Mouse (Mus musculus) ES-E14 (cell line): Measurements from ENCODE around the gene Arhgef40. TPM values are rescaled to one million over a fixed set of nuclear protein-coding genes. Genes with fewer than 3 reads are reported as not detected.
A peak's percentile ranks its signal among the peaks of the same experiment; 100 is the strongest.

Experiments
- DNase-seq: peaks from one replicate; pipeline ENCODE4 v3.0.0-alpha.2; 2013; ENCODE audit warnings: low read depth, low spot score
- H3K27ac ChIP-seq: 2 replicates; pipeline ENCODE4 v1.5.1; 2012; ENCODE audit warnings: low read depth, mild to moderate bottlenecking, low read length, moderate library complexity, mixed read lengths; ENCODE audit not compliant: poor library complexity, insufficient read depth, severe bottlenecking
- H3K36me3 ChIP-seq: 2 replicates; pipeline ENCODE4 v1.6.1; 2012; ENCODE audit warnings: mild to moderate bottlenecking, low read length, moderate library complexity, mixed read lengths; ENCODE audit not compliant: control insufficient read depth, poor library complexity, insufficient read depth, severe bottlenecking
- H3K4me1 ChIP-seq, 2 experiments: fragments of 150-350 bp in 1 of 2; sonication (generic) in 1 of 2; 2 replicates each; pipeline ENCODE4 v1.6.1; 2012; ENCODE audit warnings: low read length in 2 of 2, mild to moderate bottlenecking in 1 of 2, mixed read lengths in 1 of 2; ENCODE audit not compliant: control insufficient read depth in 2 of 2, insufficient read depth in 2 of 2, poor library complexity in 1 of 2
- H3K4me3 ChIP-seq, 2 experiments: fragments of 150-350 bp in 1 of 2; sonication (generic) in 1 of 2; 2 replicates each; pipeline ENCODE4 v1.5.1; 2012; ENCODE audit warnings: low read length in 2 of 2, low read depth in 1 of 2, mild to moderate bottlenecking in 1 of 2, mixed read lengths in 1 of 2; ENCODE audit not compliant: insufficient read depth in 1 of 2, poor library complexity in 1 of 2, severe bottlenecking in 1 of 2
- H3K9ac ChIP-seq: 2 replicates; pipeline ENCODE4 v1.6.1; 2012; ENCODE audit warnings: low read depth, mild to moderate bottlenecking, low read length, mixed read lengths; ENCODE audit not compliant: poor library complexity, insufficient read depth, severe bottlenecking
- H3K9me3 ChIP-seq: fragments of 150-350 bp; sonication (generic); 2 replicates; pipeline ENCODE4 v1.6.1; 2012; ENCODE audit warnings: low read depth, mild to moderate bottlenecking, low read length; ENCODE audit not compliant: control insufficient read depth, insufficient read depth
- CHD2 ChIP-seq: IDR thresholded peaks from 2 replicates; pipeline ENCODE4 v1.6.1; 2014; ENCODE audit warnings: mild to moderate bottlenecking, low read depth, low read length, inconsistent platforms
- HCFC1 ChIP-seq: IDR thresholded peaks from 2 replicates; pipeline ENCODE4 v1.6.1; 2012; ENCODE audit warnings: low read length, inconsistent platforms, borderline replicate concordance; ENCODE audit not compliant: insufficient read depth
- MAFK ChIP-seq: IDR thresholded peaks from 2 replicates; pipeline ENCODE4 v1.6.1; 2014; ENCODE audit warnings: mild to moderate bottlenecking, low read depth, low read length, inconsistent platforms; ENCODE audit not compliant: insufficient read depth
- ZC3H11A ChIP-seq: IDR thresholded peaks from 2 replicates; pipeline ENCODE4 v1.6.1; 2012; ENCODE audit warnings: low read depth, mild to moderate bottlenecking, inconsistent platforms, low read length, borderline replicate concordance
- ZNF384 ChIP-seq: IDR thresholded peaks from 2 replicates; pipeline ENCODE4 v1.6.1; 2012; ENCODE audit warnings: low read depth, low read length, inconsistent platforms
- in situ Hi-C, 2 experiments: fragments of 600-800 bp; cut with MboI; formaldehyde crosslinking; loops; one replicate each; pipeline ENCODE4 v1.15.1; 2025; ENCODE audit warnings: low sequenced_read_pairs in 2 of 2, inconsistent platforms in 1 of 2; ENCODE audit not compliant: unreplicated experiment in 2 of 2
- total RNA-seq: library from RNA; depleted of rRNA; stranded (reverse); fragments of 300-350 nt; gene quantifications from 2 replicates; pipeline ENCODE4 v1.2.3, GENCODE M21; 2012

The Arhgef40 gene
- total RNA-seq, 1 experiment, result 10.1 TPM

DNA sequence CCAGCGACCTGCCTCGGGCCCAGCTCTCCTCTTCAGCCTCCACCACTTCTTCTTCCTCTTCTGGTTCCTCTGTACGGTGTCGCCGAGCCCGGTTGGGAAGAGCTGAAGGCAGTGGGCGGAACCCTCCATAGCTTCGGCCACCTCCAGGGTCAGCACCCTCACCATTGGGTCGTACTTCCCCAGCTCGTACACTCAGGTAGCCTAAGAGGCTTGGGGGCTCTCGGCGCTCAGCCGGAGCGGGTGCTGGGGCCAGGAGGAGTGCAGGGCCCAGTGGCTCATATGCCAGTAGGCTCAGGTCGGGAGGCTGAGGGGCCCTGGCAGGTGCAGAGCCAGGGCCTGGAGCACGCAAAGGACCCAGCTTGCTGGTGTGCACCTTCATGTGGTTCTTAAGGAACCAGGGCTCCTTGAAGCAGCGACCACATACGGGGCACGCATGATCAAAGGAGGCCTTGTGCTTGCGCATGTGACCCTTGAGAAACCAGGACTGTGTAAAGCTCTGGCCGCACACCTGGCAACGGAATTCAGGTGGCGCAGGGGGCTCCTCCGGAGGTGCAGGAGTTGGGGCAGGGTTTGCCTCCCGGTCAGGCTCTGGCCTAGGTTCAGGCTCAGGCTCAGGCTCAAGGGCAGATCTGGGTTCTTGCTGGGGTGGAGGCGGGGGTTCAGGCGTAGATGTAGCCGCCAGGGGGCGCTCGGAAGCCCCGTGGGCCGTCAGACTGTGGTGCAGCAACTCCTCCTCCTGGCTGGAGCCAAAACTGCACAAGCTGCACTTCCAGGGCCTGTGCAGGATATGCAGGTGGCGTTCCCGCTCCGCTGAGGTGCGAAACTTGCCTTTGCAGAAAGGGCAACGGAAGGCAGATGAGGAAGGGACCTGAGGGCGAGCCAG is 24.0 kb downstream of the Arhgef40 start:
- H3K36me3 ChIP-seq, result peaks cover 43% of the 10 kb centered on the region
- H3K9me3 ChIP-seq, result no peaks in the 10 kb centered on the region
- peak overlapping the region; percentile 55 to 68; a peak in 3 of 4 replicates for H3K4me3 ChIP-seq
- in situ Hi-C loops, result loop anchor here in 1 of 2 experiments (25.0 kb wide), 1 partner anchor 96 kb away; the partner anchor contains the start of genes Ndrg2, Rnase13 and Tppp2
- H3K4me1 ChIP-seq, result peaks cover 9 to 14% of the 10 kb centered on the region in 2 experiments; a peak in 3 of 4 replicates
- H3K9ac ChIP-seq, result peak overlapping the region; percentile 41
- 0 out of 2 replicates have a peak overlapping the region, but pooled peaks have one; percentile 2 for H3K27ac ChIP-seq
- TF ChIP-seq MAFK (peak; percentile 79), HCFC1 (peak; percentile 73; the same call in 1 of the 2 replicates), ZC3H11A (peak; percentile 78; the same call in 1 of the 2 replicates), ZNF384 (no peak)
- peak; percentile 92 for DNase-seq

DNA sequence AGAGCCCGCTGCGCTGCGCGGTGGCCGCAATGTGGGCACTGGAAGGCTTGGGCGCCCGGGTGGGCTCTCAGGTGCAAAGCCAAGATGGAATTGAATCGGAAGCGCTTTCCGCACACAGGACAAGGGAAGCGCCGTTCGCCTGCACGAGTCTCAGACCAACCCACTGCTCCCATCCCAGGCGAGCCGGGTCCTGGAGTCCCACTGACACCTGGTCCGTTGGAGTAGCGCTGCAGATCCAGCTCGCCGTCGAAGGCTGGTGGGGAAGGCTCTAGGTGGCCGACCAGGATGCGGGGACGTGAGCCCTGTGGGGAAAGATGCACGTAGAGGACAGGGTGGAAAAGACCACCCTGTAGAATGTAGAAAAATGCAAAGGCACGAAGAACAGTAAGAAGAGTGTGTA is 24.8 kb downstream of the Arhgef40 start:
- Histone ChIP-seq H3K4me3 (peak overlapping the region; percentile 55 to 68), H3K9me3 (no peaks in the 10 kb centered on the region), H3K4me1 (peaks cover 9 to 12% of the 10 kb centered on the region in 2 experiments; a peak in 3 of 4 replicates), H3K9ac (peak overlapping the region; percentile 28; the same call in 1 of the 2 replicates), H3K36me3 (peaks cover 40% of the 10 kb centered on the region), H3K27ac (0 out of 2 replicates have a peak overlapping the region, but pooled peaks have one; percentile 2)
- TF ChIP-seq ZC3H11A (no peak), MAFK (no peak), HCFC1 (no peak), CHD2 (no peak), ZNF384 (no peak)
- in situ Hi-C loops, result loop anchor here in 1 of 2 experiments (25.0 kb wide), 1 partner anchor 97 kb away; the partner anchor contains the start of genes Ndrg2, Rnase13 and Tppp2
- DNase-seq, result no peak

DNA sequence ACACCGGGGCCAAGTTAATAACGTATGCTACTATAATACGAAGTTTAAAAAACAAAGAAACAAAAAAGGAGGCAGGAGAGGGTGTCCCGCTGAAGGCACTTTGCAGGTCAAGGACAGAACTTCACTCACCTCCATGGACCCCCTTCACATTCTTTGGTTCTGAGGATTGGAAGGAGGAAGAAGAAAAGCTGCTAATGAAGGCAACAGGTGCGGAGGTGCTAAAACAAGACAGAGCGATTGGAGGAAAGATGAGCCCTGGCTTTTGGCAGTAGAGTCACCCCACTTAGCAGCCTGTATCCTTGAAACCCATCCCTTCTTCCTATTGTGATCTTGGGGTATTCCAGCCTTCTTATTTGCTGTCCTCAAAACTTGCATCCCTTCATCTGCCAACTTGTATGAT is 25.3 kb downstream of the Arhgef40 start:
- H3K36me3 ChIP-seq, result peaks cover 39% of the 10 kb centered on the region
- DNase-seq, result no peak
- H3K9me3 ChIP-seq, result no peaks in the 10 kb centered on the region
- H3K9ac ChIP-seq, result peak overlapping the region; percentile 28
- TF ChIP-seq CHD2, result no peak
- no peak for TF ChIP-seq MAFK
- TF ChIP-seq HCFC1, result no peak
- TF ChIP-seq ZC3H11A, result no peak
- TF ChIP-seq ZNF384, result no peak
- peaks cover 9 to 12% of the 10 kb centered on the region in 2 experiments; a peak in 3 of 4 replicates for H3K4me1 ChIP-seq
- H3K4me3 ChIP-seq, result peak overlapping the region; percentile 55 to 68
- in situ Hi-C loops, result loop anchor here in 1 of 2 experiments (25.0 kb wide), 1 partner anchor 98 kb away; the partner anchor contains the start of genes Ndrg2, Rnase13 and Tppp2
- peak overlapping the region; percentile 88; the same call in 1 of the 2 replicates for H3K27ac ChIP-seq

DNA sequence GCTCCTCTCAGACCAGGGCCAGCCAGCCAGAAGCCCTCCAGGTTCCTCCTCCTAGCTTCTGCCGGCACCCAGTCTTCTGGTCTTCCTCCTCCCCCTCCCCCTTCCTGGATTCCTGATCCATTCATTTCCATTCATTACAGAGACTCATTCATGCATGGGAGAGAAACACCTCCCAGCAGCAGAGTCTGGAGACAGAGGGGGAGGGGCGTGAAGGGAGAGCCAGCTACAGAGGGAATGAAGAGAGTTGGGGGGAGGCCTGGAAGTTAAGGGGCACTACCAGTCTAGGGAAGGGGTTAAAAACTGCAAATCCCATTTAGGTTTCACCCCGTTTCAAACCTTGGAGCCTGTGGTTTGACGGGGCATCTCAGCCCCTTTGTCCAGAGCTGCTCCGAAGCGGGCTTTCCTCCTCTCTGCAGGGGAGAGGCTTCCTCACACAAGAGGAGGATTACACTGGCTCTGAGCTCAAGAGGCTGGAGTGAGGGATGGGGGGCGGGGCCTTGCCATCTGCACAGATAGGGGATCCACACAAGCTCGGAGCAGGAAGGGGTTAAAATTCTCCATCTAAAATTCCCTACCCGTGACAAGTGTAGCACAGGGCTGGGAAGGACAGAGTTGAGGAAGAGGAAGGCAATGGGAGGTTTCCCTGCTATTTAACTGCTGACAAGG is 26.1 kb downstream of the Arhgef40 start:
- no peaks in the 10 kb centered on the region for H3K9me3 ChIP-seq
- peaks cover 33% of the 10 kb centered on the region for H3K36me3 ChIP-seq
- in situ Hi-C loops, result loop anchor here in 1 of 2 experiments (25.0 kb wide), 1 partner anchor 98 kb away; the partner anchor contains the start of genes Ndrg2, Rnase13 and Tppp2
- H3K9ac ChIP-seq, result peak overlapping the region; percentile 41
- peaks cover 9 to 12% of the 10 kb centered on the region in 2 experiments; a peak in 3 of 4 replicates for H3K4me1 ChIP-seq
- DNase-seq, result peak; percentile 93
- TF ChIP-seq HCFC1, result 0 out of 2 replicates have a peak, but pooled peaks have one; percentile 47
- no peak for TF ChIP-seq ZC3H11A
- H3K4me3 ChIP-seq, result peak overlapping the region; percentile 55 to 68
- peak overlapping the region; percentile 88 for H3K27ac ChIP-seq
